In the genomic region with DNA sequence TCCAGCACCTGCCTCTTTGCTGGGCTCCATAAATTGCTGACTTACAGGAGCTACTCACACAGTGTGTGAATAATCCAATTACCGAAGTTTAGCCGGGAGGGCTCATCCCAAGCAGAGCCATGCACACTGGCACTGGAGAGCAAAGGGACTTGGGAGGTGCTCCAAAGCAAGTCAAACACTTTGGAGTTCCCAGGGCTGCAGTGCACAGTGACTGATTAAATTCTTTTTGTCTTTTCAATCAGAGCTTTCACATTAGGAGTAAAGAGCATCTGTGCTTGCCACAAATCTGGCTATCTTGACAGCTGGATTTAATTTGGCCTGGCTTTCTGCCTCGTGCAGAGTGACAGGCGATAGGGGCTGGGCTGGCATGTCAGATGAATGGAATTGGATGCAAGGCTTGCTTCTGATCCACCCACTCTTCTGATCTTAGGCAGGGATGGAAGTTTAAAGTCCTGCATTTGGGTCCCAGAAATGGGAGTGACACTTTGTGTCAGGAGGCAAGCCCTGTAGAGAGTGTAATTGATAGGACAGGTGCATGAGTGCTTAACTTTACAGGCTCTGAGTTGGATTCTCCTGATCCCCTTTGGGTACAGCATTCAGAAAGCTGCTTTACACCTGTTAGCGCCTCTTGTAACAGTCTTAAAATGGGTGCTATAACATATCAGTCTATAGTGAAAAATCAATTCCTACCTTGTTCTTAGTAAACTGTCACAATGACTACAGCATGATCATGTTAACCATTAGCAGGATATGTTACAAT, we compare ENCODE assay signal across 11 mouse cellular contexts.
DNase-seq lines count a peak whose midpoint lies in the region; ATAC-seq and TF ChIP-seq lines count a peak whose summit lies in the region.
"Had no signal": no experiment of that assay in that cellular context is flagged by ENCODE, and none has a peak within 500 bp of the region (broad histone marks: within the 10 kb centered on the region; RNA-seq: fewer than 3 reads in every experiment).

No protein-coding gene starts in this region.

- H3K9me3 ChIP-seq in kidney, embryonic 16.5 days (ENCODE audit: low read length) = no peaks in the 10 kb centered on the region
- H3K9me3 ChIP-seq in forebrain, embryonic 13.5 days (replicated peaks) = no peaks in the 10 kb centered on the region
- no peaks in the 10 kb centered on the region for H3K9me3 ChIP-seq in limb, embryonic 14.5 days (ENCODE audit: control insufficient read depth, low read length)

- H3K4me2 ChIP-seq in kidney, embryonic 16.5 days (replicated peaks; ENCODE audit: low read depth, low read length) = no peak overlapping the region
- H3K4me2 ChIP-seq in forebrain, embryonic 13.5 days = no peak overlapping the region
- H3K4me2 ChIP-seq in limb, embryonic 14.5 days (replicated peaks; ENCODE audit: low read depth, low read length, severe bottlenecking) = no peak overlapping the region

- H3K9ac ChIP-seq in kidney, embryonic 16.5 days (replicated peaks; ENCODE audit: low read length) = no peak overlapping the region
- H3K9ac ChIP-seq in forebrain, embryonic 13.5 days = no peak overlapping the region
- H3K9ac ChIP-seq in limb, embryonic 14.5 days (ENCODE audit: low read depth, low read length, severe bottlenecking) = no peak overlapping the region

- no peaks in the 10 kb centered on the region for H3K36me3 ChIP-seq in kidney, embryonic 16.5 days (ENCODE audit: insufficient read depth, low read length)
- no peaks in the 10 kb centered on the region for H3K36me3 ChIP-seq in forebrain, embryonic 13.5 days (ENCODE audit: poor library complexity, severe bottlenecking)
- no peaks in the 10 kb centered on the region for H3K36me3 ChIP-seq in limb, embryonic 14.5 days (ENCODE audit: control insufficient read depth, insufficient read depth, low read length)

- WGBS in kidney, embryonic 16.5 days = 32% methylated on average over 5 of the region's 5 CpGs
- WGBS in forebrain, embryonic 13.5 days = 38% methylated on average over 5 of the region's 5 CpGs
- 21% methylated on average over 5 of the region's 5 CpGs for WGBS in limb, embryonic 14.5 days

- no peaks in the 10 kb centered on the region for H3K4me1 ChIP-seq in kidney, embryonic 16.5 days (ENCODE audit: insufficient read depth, low read length)
- 0 out of 2 replicates have a peak, but pooled peaks cover 7% of the 10 kb centered on the region for H3K4me1 ChIP-seq in forebrain, embryonic 13.5 days
- no peaks in the 10 kb centered on the region for H3K4me1 ChIP-seq in limb, embryonic 14.5 days (ENCODE audit: control insufficient read depth, insufficient read depth, low read length)

- no peaks in the 10 kb centered on the region for H3K27me3 ChIP-seq in kidney, embryonic 16.5 days (ENCODE audit: insufficient read depth, low read length)
- H3K27me3 ChIP-seq in forebrain, embryonic 13.5 days = no peaks in the 10 kb centered on the region
- H3K27me3 ChIP-seq in limb, embryonic 14.5 days (ENCODE audit: control insufficient read depth, insufficient read depth, low read length) = no peaks in the 10 kb centered on the region

- H3K4me3 ChIP-seq in kidney, embryonic 16.5 days (ENCODE audit: low read length) = no peak overlapping the region
- no peak overlapping the region for H3K4me3 ChIP-seq in forebrain, embryonic 13.5 days
- H3K4me3 ChIP-seq in limb, embryonic 14.5 days (replicated peaks; ENCODE audit: low read length) = no peak overlapping the region
- H3K4me3 ChIP-seq: erythroblast, embryonic 14.5 days had no signal

- H3K27ac ChIP-seq in kidney, embryonic 16.5 days (ENCODE audit: low read length) = no peak overlapping the region
- H3K27ac ChIP-seq in forebrain, embryonic 13.5 days = no peak overlapping the region
- no peak overlapping the region for H3K27ac ChIP-seq in limb, embryonic 14.5 days (replicated peaks; ENCODE audit: low read depth, low read length)
- H3K27ac ChIP-seq: macrophage had no signal

- ATAC-seq in kidney, embryonic 16.5 days (ENCODE audit: low FRiP score, low TSS enrichment) = peak; percentile 93
- ATAC-seq in forebrain, embryonic 13.5 days = peak; percentile 92
- ATAC-seq in limb, embryonic 14.5 days (ENCODE audit: low FRiP score, low read depth) = peak; percentile 67
- no peak for ATAC-seq in monocyte, adult 5-6 weeks (replicated peaks; ENCODE audit: insufficient number of reproducible peaks, low FRiP score, low TSS enrichment, poor library complexity, severe bottlenecking)
- ATAC-seq: CD4-positive, CD25-positive, alpha-beta regulatory T cell, adult 4 months had no signal

- DNase-seq in kidney, adult 11 months = no peak
- DNase-seq in limb, embryonic 14.5 days (ENCODE audit: low spot score) = peak; percentile 22
- peak; percentile 27 for DNase-seq in retina, embryonic 14.5 days (ENCODE audit: low spot score)
- DNase-seq in ovary, adult 18-20 months (ENCODE audit: low spot score) = no peak
- no peak for DNase-seq in heart, adult 18-20 months

- TF ChIP-seq POLR2A in limb, embryonic 14.5 days (IDR thresholded peaks at IDR 0.05; ENCODE audit: borderline replicate concordance, extremely low read depth, insufficient read depth, insufficient read length) = no peak

Comparison
In these comparisons a context has a peak if more than half of its experiments do, and no peak if none do; other contexts are left out.
1. DNase-seq: peak in limb, embryonic 14.5 days (single experiment) and retina, embryonic 14.5 days (single experiment); none in kidney, adult 11 months (single experiment), ovary, adult 18-20 months (single experiment) and heart, adult 18-20 months (0 of 2).